Mouse (Mus musculus) heart, adult 2 months (tissue): ENCODE measurements around the gene Atox1.

ENCODE experiments used
- EP300 ChIP-seq: fragments of 200-500 bp; IDR thresholded peaks from 2 replicates; pipeline ENCODE4 v1.6.1; 2011; ENCODE audit warnings: low read depth, low read length, control low read depth; ENCODE audit not compliant: insufficient read depth
- POLR2A ChIP-seq: fragments of 200-500 bp; IDR thresholded peaks from 2 replicates; pipeline ENCODE4 v1.6.1; 2011; ENCODE audit warnings: mild to moderate bottlenecking, low read depth, low read length, control low read depth; ENCODE audit not compliant: insufficient read depth

DNA sequence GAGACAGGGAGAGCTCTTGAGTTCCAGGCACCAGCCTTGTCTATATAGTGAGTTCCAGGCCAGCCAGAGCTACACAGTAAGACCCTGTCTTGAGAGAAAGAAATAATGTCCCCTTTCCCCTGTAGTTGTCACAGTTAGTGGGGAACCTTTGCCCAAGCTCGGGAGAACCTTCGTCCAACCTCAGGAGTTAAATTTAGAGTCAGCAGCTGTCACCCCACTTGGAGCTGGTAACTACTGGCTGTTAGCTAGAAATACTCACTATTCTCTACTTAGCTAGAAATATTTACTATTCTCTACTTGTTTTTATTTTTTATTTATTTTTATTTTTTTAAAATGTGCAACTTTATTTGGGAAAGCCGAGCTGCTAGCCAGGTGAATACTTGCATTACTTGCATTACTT, 12.2 kb upstream of the Atox1 start:
- TF ChIP-seq EP300 = no peak
- TF ChIP-seq POLR2A = no peak
